Mouse (Mus musculus): ENCODE measurements around the gene Ccl9. TPM values are rescaled to one million over a fixed set of nuclear protein-coding genes. Genes with fewer than 3 reads are reported as not detected.

The Ccl9 gene
- 0.18 TPM in 1 of 2 replicates, not detected in the other for total RNA-seq (2012; rRNA removed)

- no peak for DNase-seq (ENCODE audit: low read depth, low spot score)
- Histone ChIP-seq H3K36me3 (ENCODE audit: control insufficient read depth, insufficient read depth, low read length, poor library complexity, severe bottlenecking) (no peaks in the 10 kb centered on the region), H3K9ac (ENCODE audit: insufficient read depth, low read depth, low read length, poor library complexity, severe bottlenecking) (no peak within 1 kb of the TSS), H3K9me3 (ENCODE audit: control insufficient read depth, insufficient read depth, low read depth, low read length) (no peaks in the 10 kb centered on the region), H3K27ac (ENCODE audit: insufficient read depth, low read depth, low read length, poor library complexity, severe bottlenecking) (no peak within 1 kb of the TSS), H3K4me1 (ENCODE audit: control insufficient read depth in 2 of 2, insufficient read depth in 2 of 2, low read length in 2 of 2, poor library complexity in 1 of 2) (peaks cover 0 to 8% of the 10 kb centered on the region in 2 experiments; a peak in 2 of 4 replicates), H3K4me3 (ENCODE audit: insufficient read depth in 1 of 2, low read depth in 1 of 2, low read length in 2 of 2, poor library complexity in 1 of 2, severe bottlenecking in 1 of 2) (no peak within 1 kb of the TSS)
- TF ChIP-seq CHD2 (IDR thresholded peaks at IDR 0.05; ENCODE audit: low read depth, low read length) (no peak), ZNF384 (IDR thresholded peaks at IDR 0.05; ENCODE audit: low read depth, low read length) (no peak), ZC3H11A (IDR thresholded peaks at IDR 0.05; ENCODE audit: borderline replicate concordance, low read depth, low read length) (no peak), MAFK (IDR thresholded peaks at IDR 0.05; ENCODE audit: insufficient read depth, low read depth, low read length) (no peak), HCFC1 (IDR thresholded peaks at IDR 0.05; ENCODE audit: borderline replicate concordance, insufficient read depth, low read length) (no peak)
- in situ Hi-C loops (cut with MboI; ENCODE audit: low sequenced_read_pairs in 2 of 2, unreplicated experiment in 2 of 2): no loop called here
Measured at GRCm38 (mm10) chr11:83578186-83578760, at the start of gene Ccl9. Gene Ccl9 (minus strand): TSS chr11:83578636.

- Histone ChIP-seq H3K9me3 (ENCODE audit: control insufficient read depth, insufficient read depth, low read depth, low read length) (no peaks in the 10 kb centered on the region), H3K36me3 (ENCODE audit: control insufficient read depth, insufficient read depth, low read length, poor library complexity, severe bottlenecking) (no peaks in the 10 kb centered on the region), H3K4me1 (ENCODE audit: control insufficient read depth in 2 of 2, insufficient read depth in 2 of 2, low read length in 2 of 2, poor library complexity in 1 of 2) (no peaks in the 10 kb centered on the region; a peak in 1 of 4 replicates), H3K27ac (ENCODE audit: insufficient read depth, low read depth, low read length, poor library complexity, severe bottlenecking) (no peak overlapping the region), H3K9ac (ENCODE audit: insufficient read depth, low read depth, low read length, poor library complexity, severe bottlenecking) (no peak overlapping the region), H3K4me3 (ENCODE audit: insufficient read depth in 1 of 2, low read depth in 1 of 2, low read length in 2 of 2, poor library complexity in 1 of 2, severe bottlenecking in 1 of 2) (no peak overlapping the region)
- TF ChIP-seq CHD2 (IDR thresholded peaks at IDR 0.05; ENCODE audit: low read depth, low read length) (no peak), ZC3H11A (IDR thresholded peaks at IDR 0.05; ENCODE audit: borderline replicate concordance, low read depth, low read length) (no peak), HCFC1 (IDR thresholded peaks at IDR 0.05; ENCODE audit: borderline replicate concordance, insufficient read depth, low read length) (no peak), ZNF384 (IDR thresholded peaks at IDR 0.05; ENCODE audit: low read depth, low read length) (no peak), MAFK (IDR thresholded peaks at IDR 0.05; ENCODE audit: insufficient read depth, low read depth, low read length) (no peak)
- in situ Hi-C loops (cut with MboI; ENCODE audit: low sequenced_read_pairs in 2 of 2, unreplicated experiment in 2 of 2): no loop called here
- DNase-seq (ENCODE audit: low read depth, low spot score): no peak
Measured at GRCm38 (mm10) chr11:83623586-83623985, 45.1 kb upstream of the Ccl9 start.

GRCm38 (mm10) chr11:83619037-83619436 is 40.6 kb upstream of the Ccl9 start:
- in situ Hi-C loops (cut with MboI; ENCODE audit: low sequenced_read_pairs in 2 of 2, unreplicated experiment in 2 of 2): no loop called here
- TF ChIP-seq ZNF384 (IDR thresholded peaks at IDR 0.05; ENCODE audit: low read depth, low read length) (no peak), CHD2 (IDR thresholded peaks at IDR 0.05; ENCODE audit: low read depth, low read length) (no peak), MAFK (IDR thresholded peaks at IDR 0.05; ENCODE audit: insufficient read depth, low read depth, low read length) (no peak), ZC3H11A (IDR thresholded peaks at IDR 0.05; ENCODE audit: borderline replicate concordance, low read depth, low read length) (no peak), HCFC1 (IDR thresholded peaks at IDR 0.05; ENCODE audit: borderline replicate concordance, insufficient read depth, low read length) (no peak)
- H3K36me3 ChIP-seq (ENCODE audit: control insufficient read depth, insufficient read depth, low read length, poor library complexity, severe bottlenecking): no peaks in the 10 kb centered on the region

GRCm38 (mm10) chr11:83618238-83618637 is 39.8 kb upstream of the Ccl9 start:
- DNase-seq (ENCODE audit: low read depth, low spot score): no peak
- no peaks in the 10 kb centered on the region for H3K4me1 ChIP-seq (ENCODE audit: control insufficient read depth in 2 of 2, insufficient read depth in 2 of 2, low read length in 2 of 2, poor library complexity in 1 of 2)
- H3K9me3 ChIP-seq (ENCODE audit: control insufficient read depth, insufficient read depth, low read depth, low read length): no peaks in the 10 kb centered on the region
- no peak overlapping the region for H3K27ac ChIP-seq (ENCODE audit: insufficient read depth, low read depth, low read length, poor library complexity, severe bottlenecking)
- TF ChIP-seq MAFK (IDR thresholded peaks at IDR 0.05; ENCODE audit: insufficient read depth, low read depth, low read length): no peak
- no peak for TF ChIP-seq ZNF384 (IDR thresholded peaks at IDR 0.05; ENCODE audit: low read depth, low read length)
- TF ChIP-seq HCFC1 (IDR thresholded peaks at IDR 0.05; ENCODE audit: borderline replicate concordance, insufficient read depth, low read length): no peak
- no peak for TF ChIP-seq CHD2 (IDR thresholded peaks at IDR 0.05; ENCODE audit: low read depth, low read length)
- no peak for TF ChIP-seq ZC3H11A (IDR thresholded peaks at IDR 0.05; ENCODE audit: borderline replicate concordance, low read depth, low read length)
- no peak overlapping the region for H3K4me3 ChIP-seq (ENCODE audit: insufficient read depth in 1 of 2, low read depth in 1 of 2, low read length in 2 of 2, poor library complexity in 1 of 2, severe bottlenecking in 1 of 2)
- no peak overlapping the region for H3K9ac ChIP-seq (ENCODE audit: insufficient read depth, low read depth, low read length, poor library complexity, severe bottlenecking)
- in situ Hi-C loops (cut with MboI; ENCODE audit: low sequenced_read_pairs in 2 of 2, unreplicated experiment in 2 of 2): no loop called here
- no peaks in the 10 kb centered on the region for H3K36me3 ChIP-seq (ENCODE audit: control insufficient read depth, insufficient read depth, low read length, poor library complexity, severe bottlenecking)

More at GRCm38 (mm10) chr11:83619037-83619436, 40.6 kb upstream of the Ccl9 start:
- H3K4me1 ChIP-seq (ENCODE audit: control insufficient read depth in 2 of 2, insufficient read depth in 2 of 2, low read length in 2 of 2, poor library complexity in 1 of 2): no peaks in the 10 kb centered on the region
- no peaks in the 10 kb centered on the region for H3K9me3 ChIP-seq (ENCODE audit: control insufficient read depth, insufficient read depth, low read depth, low read length)
- H3K27ac ChIP-seq (ENCODE audit: insufficient read depth, low read depth, low read length, poor library complexity, severe bottlenecking): no peak overlapping the region
- DNase-seq (ENCODE audit: low read depth, low spot score): no peak
- no peak overlapping the region for H3K4me3 ChIP-seq (ENCODE audit: insufficient read depth in 1 of 2, low read depth in 1 of 2, low read length in 2 of 2, poor library complexity in 1 of 2, severe bottlenecking in 1 of 2)
- no peak overlapping the region for H3K9ac ChIP-seq (ENCODE audit: insufficient read depth, low read depth, low read length, poor library complexity, severe bottlenecking)

Data from ES-E14 (cell line).